Mouse (Mus musculus): ENCODE data around the gene Relt.

DNA sequence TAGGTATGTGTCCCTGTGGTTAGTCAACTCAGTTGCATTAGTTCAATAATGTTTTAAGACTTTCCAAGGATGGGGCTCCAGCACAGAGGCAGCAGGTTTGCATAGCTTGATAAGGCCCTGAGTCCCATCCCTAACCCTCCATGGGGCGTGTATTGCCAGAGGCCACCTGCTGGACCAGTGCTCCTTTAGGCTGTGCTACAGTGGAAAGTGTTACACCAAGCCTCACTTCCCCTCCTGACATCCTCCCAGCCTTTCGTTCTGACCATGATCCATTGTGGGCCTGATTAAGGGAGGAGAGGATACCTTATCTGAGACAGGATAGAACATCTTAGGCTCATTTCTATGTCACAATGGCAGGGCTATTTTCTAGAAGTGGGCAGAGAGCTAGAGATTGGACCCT is 19.4 kb downstream of the Relt start:
- no peak for TF ChIP-seq CTCF (IDR thresholded peaks at IDR 0.05; ENCODE audit: low read depth)
- TF ChIP-seq EP300 (optimal IDR thresholded peaks at IDR 0.05), result no peak

Measured in stomach, postnatal 0 days (tissue).